Mouse (Mus musculus): ENCODE measurements around the gene Thoc6.

Thoc6 gene

GRCm38 (mm10) chr17:23627813-23628212, 45.9 kb downstream of the Thoc6 start:
- no peak for DNase-seq

GRCm38 (mm10) chr17:23620351-23620750, 53.3 kb downstream of the Thoc6 start:
- DNase-seq = no peak

All from kidney, postnatal 10 days (tissue).